In genomic region chr14:121697709-121698619, GRCm38 (mm10) we compare ENCODE assay signal across 8 mouse cellular contexts.
DNase-seq lines count a peak whose midpoint lies in the region; ATAC-seq and TF ChIP-seq lines count a peak whose summit lies in the region.

No protein-coding gene starts in this region.

- H3K4me1 ChIP-seq in cortical plate, adult 2 months (ENCODE audit: control insufficient read depth, insufficient read depth, low read length) = peaks cover 3% of the 10 kb centered on the region; the same call in 1 of the 2 replicates
- no peaks in the 10 kb centered on the region; the same call in none of the 2 replicates for H3K4me1 ChIP-seq in small intestine, adult 2 months (ENCODE audit: control insufficient read depth, insufficient read depth, insufficient read length, low read length)

- DNase-seq in Muller cell, postnatal 12 days (ENCODE audit: inconsistent ontology term) = peak; percentile 67
- DNase-seq in gastrocnemius, postnatal 36 days = peak; percentile 60 to 64
- peak; percentile 32 for DNase-seq in induced T-regulatory cell, adult 2 months (ENCODE audit: low read depth)
- DNase-seq in left cerebral cortex, postnatal 10 days (ENCODE audit: extremely low spot score in 1 of 2, low spot score in 2 of 2) = peak; percentile 20 to 82
- no peak for DNase-seq in yolk sac, embryonic 10.5 days (ENCODE audit: low spot score)

- no peaks in the 10 kb centered on the region for H3K36me3 ChIP-seq in small intestine, adult 2 months (ENCODE audit: control insufficient read depth, insufficient read depth, low read length)

- peak; percentile 61; the same call in 1 of the 2 replicates for TF ChIP-seq POLR2A in cortical plate, adult 2 months (IDR thresholded peaks at IDR 0.05; ENCODE audit: extremely low read depth, insufficient read depth, low read length)
- no peak for TF ChIP-seq POLR2A in small intestine, adult 2 months (IDR thresholded peaks at IDR 0.05; ENCODE audit: low read depth, low read length)

- ATAC-seq in megakaryocyte, adult 5-6 weeks (ENCODE audit: poor library complexity, severe bottlenecking) = 0 out of 2 replicates have a peak, but pooled peaks have one; percentile 1

- WGBS in small intestine, adult 2 months = 15% methylated on average over 23 of the region's 23 CpGs

- peak overlapping the region; percentile 38 for H3K4me3 ChIP-seq in cortical plate, adult 2 months (ENCODE audit: insufficient read depth, low read length)
- H3K4me3 ChIP-seq in small intestine, adult 2 months (ENCODE audit: low read depth, low read length) = peak overlapping the region; percentile 50

- TF ChIP-seq CTCF in cortical plate, adult 2 months (IDR thresholded peaks at IDR 0.05; ENCODE audit: extremely low read depth, insufficient read depth, low read length) = no peak
- no peak for TF ChIP-seq CTCF in small intestine, adult 2 months (IDR thresholded peaks at IDR 0.05; ENCODE audit: extremely low read depth, insufficient read length, insufficient replicate concordance, low read depth, low read length)

- intact Hi-C loops in gastrocnemius, postnatal 36 days (cut with DNase I) = no loop called here
- intact Hi-C loops in left cerebral cortex, postnatal 10 days (cut with DNase I) = no loop called here

- H3K27ac ChIP-seq in cortical plate, adult 2 months (ENCODE audit: insufficient read depth, low read length) = peak overlapping the region; percentile 66
- H3K27ac ChIP-seq in small intestine, adult 2 months (ENCODE audit: insufficient read depth, low read depth, low read length) = peak overlapping the region; percentile 5; the same call in 1 of the 2 replicates

- no peaks in the 10 kb centered on the region for H3K27me3 ChIP-seq in small intestine, adult 2 months (ENCODE audit: control insufficient read depth, insufficient read depth, low read length)
